Mouse (Mus musculus) forebrain, embryonic 12.5 days (tissue): ENCODE measurements at regions not wholly inside any gene's neighbourhood (a gene's known extent, or its start where the extent isn't known, plus 50 kb on each side); places are given as distances from the start of the nearest gene placed in this dataset.

Source experiments
- ATAC-seq: fragments of 200-750 bp; cut with Nextera tagmentation; 2 replicates; pipeline ENCODE4 v1.8.0; 2017; ENCODE audit warnings: moderate TSS enrichment; ENCODE audit not compliant: low FRiP score
- H3K27ac ChIP-seq: fragments of 300-500 bp; sonication (generic); 2 replicates; pipeline ENCODE4 v1.5.1; 2016; ENCODE audit warnings: mild to moderate bottlenecking
- H3K27me3 ChIP-seq: fragments of 300-500 bp; sonication (generic); 2 replicates; pipeline ENCODE4 v1.6.1; 2016; ENCODE audit warnings: mild to moderate bottlenecking
- H3K36me3 ChIP-seq: fragments of 300-500 bp; sonication (generic); replicated peaks from 2 replicates; pipeline ENCODE4 v1.6.1; 2016; ENCODE audit warnings: mild to moderate bottlenecking
- H3K4me1 ChIP-seq: fragments of 300-500 bp; sonication (generic); 2 replicates; pipeline ENCODE4 v1.6.1; 2016
- H3K4me2 ChIP-seq: fragments of 300-500 bp; sonication (generic); 2 replicates; pipeline ENCODE4 v1.6.1; 2016; ENCODE audit warnings: mild to moderate bottlenecking, moderate library complexity
- H3K4me3 ChIP-seq: fragments of 300-500 bp; sonication (generic); replicated peaks from 2 replicates; pipeline ENCODE4 v1.5.1; 2016; ENCODE audit warnings: mild to moderate bottlenecking
- H3K9ac ChIP-seq: fragments of 300-500 bp; sonication (generic); 2 replicates; pipeline ENCODE4 v1.6.1; 2016; ENCODE audit warnings: mild to moderate bottlenecking
- H3K9me3 ChIP-seq: fragments of 300-500 bp; sonication (generic); 2 replicates; pipeline ENCODE4 v1.6.1; 2016
- WGBS: fragments of 180-500 bp; shearing (Covaris S2); methylation state at CpG from one replicate; pipeline ENCODE4 v1.1.7; 2016; 5-methylcytosine and 5-hydroxymethylcytosine counted together

DNA sequence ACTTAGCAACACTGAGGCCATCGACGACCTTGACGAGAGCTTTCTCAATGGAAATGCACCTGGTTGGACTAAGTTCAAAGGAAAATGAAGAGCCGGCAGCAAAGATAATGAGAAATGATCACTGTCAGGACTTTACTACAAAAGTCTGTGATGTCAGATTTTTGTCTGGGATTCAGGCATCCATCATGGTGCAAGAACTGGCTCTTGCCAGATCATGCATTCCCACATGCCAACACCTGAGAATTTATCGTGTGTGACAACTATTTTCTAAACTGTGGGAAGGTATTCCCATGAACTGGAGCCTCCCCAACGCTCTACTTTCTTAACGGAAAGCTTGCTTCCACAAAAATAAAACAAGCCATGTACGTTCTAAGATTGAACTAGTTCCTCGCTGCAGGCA is 58.1 kb downstream of the Irx6 start:
- H3K9me3 ChIP-seq, result no peaks in the 10 kb centered on the region
- ATAC-seq, result no peak
- H3K36me3 ChIP-seq, result no peaks in the 10 kb centered on the region
- no peak overlapping the region for H3K9ac ChIP-seq
- peaks cover 36% of the 10 kb centered on the region for H3K27me3 ChIP-seq
- H3K4me3 ChIP-seq, result no peak overlapping the region
- H3K27ac ChIP-seq, result no peak overlapping the region
- H3K4me1 ChIP-seq, result 0 out of 2 replicates have a peak, but pooled peaks cover 5% of the 10 kb centered on the region
- H3K4me2 ChIP-seq, result no peak overlapping the region
- 89% methylated on average over 9 of the region's 9 CpGs for WGBS

- Histone ChIP-seq H3K36me3 (no peaks in the 10 kb centered on the region), H3K27ac (no peak overlapping the region), H3K4me2 (no peak overlapping the region), H3K27me3 (peaks cover 48% of the 10 kb centered on the region), H3K9me3 (no peaks in the 10 kb centered on the region), H3K4me1 (peaks cover 28% of the 10 kb centered on the region), H3K9ac (no peak overlapping the region), H3K4me3 (no peak overlapping the region)
- ATAC-seq, result no peak
- 34% methylated on average over 9 of the region's 9 CpGs for WGBS
These were observed 61.6 kb downstream of the Irx6 start for GRCm38 (mm10) chr8:92735646-92736045.

DNA sequence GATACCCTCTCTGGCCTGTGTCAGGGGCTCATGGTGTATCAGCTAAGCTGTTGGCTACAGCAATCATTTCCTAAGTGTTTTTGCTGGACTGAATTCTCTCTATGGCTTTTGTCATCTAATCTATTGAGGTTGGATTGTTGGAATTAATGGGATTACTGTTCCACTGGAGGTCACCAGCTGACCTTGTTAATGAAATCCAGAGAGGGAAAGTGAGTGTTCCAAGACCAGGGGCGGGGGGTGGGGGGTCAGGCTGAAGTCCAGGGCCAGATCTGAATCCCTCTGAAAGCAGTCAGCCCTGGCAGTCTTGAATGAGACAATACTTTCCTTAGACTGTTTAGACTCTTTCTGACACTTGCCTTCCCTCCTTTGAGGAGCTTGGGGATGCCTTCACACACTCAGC is 64.0 kb downstream of the Irx6 start:
- H3K4me2 ChIP-seq, result no peak overlapping the region
- no peaks in the 10 kb centered on the region for H3K36me3 ChIP-seq
- peaks cover 60% of the 10 kb centered on the region for H3K27me3 ChIP-seq
- no peak overlapping the region for H3K4me3 ChIP-seq
- peaks cover 42% of the 10 kb centered on the region for H3K4me1 ChIP-seq
- H3K9ac ChIP-seq, result no peak overlapping the region
- WGBS, result 5% methylated on average over 1 of the region's 1 CpGs
- H3K27ac ChIP-seq, result no peak overlapping the region
- no peaks in the 10 kb centered on the region for H3K9me3 ChIP-seq
- no peak for ATAC-seq

- 65% methylated on average over 9 of the region's 9 CpGs for WGBS
- no peak for ATAC-seq
- Histone ChIP-seq H3K4me2 (no peak overlapping the region), H3K4me1 (peaks cover 49% of the 10 kb centered on the region), H3K27ac (no peak overlapping the region), H3K9ac (no peak overlapping the region), H3K36me3 (no peaks in the 10 kb centered on the region), H3K9me3 (no peaks in the 10 kb centered on the region), H3K4me3 (no peak overlapping the region), H3K27me3 (peaks cover 47% of the 10 kb centered on the region)
These were observed 66.3 kb downstream of the Irx6 start for GRCm38 (mm10) chr8:92740286-92740808.

DNA sequence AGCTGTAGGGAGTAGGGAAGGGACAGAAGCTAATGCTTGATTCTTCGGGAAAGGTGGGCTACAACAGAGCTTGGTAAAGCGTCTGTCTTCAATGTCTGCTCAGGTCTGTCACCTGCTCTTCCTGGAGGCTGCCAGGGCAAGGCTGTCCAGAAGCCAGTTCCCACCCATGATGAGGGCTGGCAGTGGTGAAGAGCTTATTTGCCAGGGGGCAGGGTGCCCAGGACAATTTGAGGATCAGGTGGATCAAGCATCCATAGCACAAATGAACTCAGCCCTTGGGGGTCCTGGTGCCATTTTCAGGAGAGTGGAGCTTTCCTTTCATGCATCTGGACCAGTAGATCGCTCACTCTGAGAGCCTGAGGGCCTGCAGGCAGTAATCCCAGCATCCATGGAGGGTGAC is 67.7 kb downstream of the Irx6 start:
- Histone ChIP-seq H3K9ac (no peak overlapping the region), H3K27ac (no peak overlapping the region), H3K27me3 (peaks cover 44% of the 10 kb centered on the region), H3K4me1 (peaks cover 44% of the 10 kb centered on the region), H3K9me3 (no peaks in the 10 kb centered on the region), H3K4me3 (no peak overlapping the region), H3K4me2 (no peak overlapping the region), H3K36me3 (no peaks in the 10 kb centered on the region)
- 92% methylated on average over 3 of the region's 3 CpGs for WGBS
- no peak for ATAC-seq

DNA sequence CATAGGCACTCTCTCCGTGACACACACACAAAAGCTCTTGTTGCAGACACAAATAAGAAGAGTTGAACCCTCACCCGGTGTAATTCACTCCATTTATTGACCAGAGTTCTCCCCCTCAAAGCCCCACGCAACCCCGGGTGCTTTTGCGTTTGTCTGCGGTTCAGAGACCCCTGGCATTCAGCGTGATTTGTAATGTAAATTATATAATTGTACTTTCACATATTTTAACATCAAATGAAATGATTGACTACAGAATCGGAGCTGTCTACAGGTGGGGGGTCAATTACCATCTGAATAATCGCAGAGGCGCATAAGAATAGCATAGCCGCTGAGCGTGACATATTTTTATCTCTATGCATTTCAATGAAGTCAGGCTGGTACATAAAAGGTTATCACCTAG is 69.0 kb downstream of the Irx6 start:
- Histone ChIP-seq H3K9ac (no peak overlapping the region), H3K27me3 (peaks cover 43% of the 10 kb centered on the region), H3K4me3 (no peak overlapping the region), H3K4me2 (peak overlapping the region; percentile 17; the same call in 1 of the 2 replicates), H3K27ac (no peak overlapping the region), H3K9me3 (no peaks in the 10 kb centered on the region), H3K4me1 (peaks cover 49% of the 10 kb centered on the region), H3K36me3 (no peaks in the 10 kb centered on the region)
- 20% methylated on average over 12 of the region's 12 CpGs for WGBS
- no peak for ATAC-seq

- Histone ChIP-seq H3K4me1 (peaks cover 29% of the 10 kb centered on the region), H3K27me3 (peaks cover 17% of the 10 kb centered on the region), H3K9ac (no peak overlapping the region), H3K4me2 (no peak overlapping the region), H3K9me3 (no peaks in the 10 kb centered on the region), H3K36me3 (no peaks in the 10 kb centered on the region), H3K27ac (no peak overlapping the region), H3K4me3 (no peak overlapping the region)
- no peak for ATAC-seq
- WGBS, result 65% methylated on average over 7 of the region's 7 CpGs
These were observed 73.0 kb downstream of the Irx6 start for GRCm38 (mm10) chr8:92747086-92747485.

GRCm38 (mm10) chr8:92747951-92748350 is 73.9 kb downstream of the Irx6 start:
- Histone ChIP-seq H3K36me3 (no peaks in the 10 kb centered on the region), H3K27ac (no peak overlapping the region), H3K27me3 (peaks cover 14% of the 10 kb centered on the region; the same call in 1 of the 2 replicates), H3K4me1 (peaks cover 21% of the 10 kb centered on the region), H3K4me2 (no peak overlapping the region), H3K9ac (no peak overlapping the region), H3K9me3 (no peaks in the 10 kb centered on the region), H3K4me3 (no peak overlapping the region)
- ATAC-seq, result no peak
- WGBS, result 45% methylated on average over 6 of the region's 6 CpGs

- H3K27me3 ChIP-seq, result peaks cover 17% of the 10 kb centered on the region; the same call in 1 of the 2 replicates
- H3K4me2 ChIP-seq, result no peak overlapping the region
- H3K4me1 ChIP-seq, result peaks cover 10% of the 10 kb centered on the region
- no peak for ATAC-seq
- H3K9me3 ChIP-seq, result no peaks in the 10 kb centered on the region
- WGBS, result 86% methylated on average over 3 of the region's 3 CpGs
- H3K36me3 ChIP-seq, result no peaks in the 10 kb centered on the region
- no peak overlapping the region for H3K27ac ChIP-seq
- H3K4me3 ChIP-seq, result no peak overlapping the region
- H3K9ac ChIP-seq, result no peak overlapping the region
These were observed 67.2 kb upstream of the Mmp2 start for GRCm38 (mm10) chr8:92759848-92760247.

GRCm38 (mm10) chr8:92760933-92761332 is 66.2 kb upstream of the Mmp2 start:
- no peak overlapping the region for H3K27ac ChIP-seq
- H3K27me3 ChIP-seq, result peaks cover 17% of the 10 kb centered on the region; the same call in 1 of the 2 replicates
- no peak overlapping the region for H3K4me3 ChIP-seq
- no peaks in the 10 kb centered on the region for H3K36me3 ChIP-seq
- peaks cover 10% of the 10 kb centered on the region for H3K4me1 ChIP-seq
- H3K9ac ChIP-seq, result no peak overlapping the region
- 91% methylated on average over 6 of the region's 6 CpGs for WGBS
- ATAC-seq, result no peak
- no peaks in the 10 kb centered on the region for H3K9me3 ChIP-seq
- H3K4me2 ChIP-seq, result no peak overlapping the region

DNA sequence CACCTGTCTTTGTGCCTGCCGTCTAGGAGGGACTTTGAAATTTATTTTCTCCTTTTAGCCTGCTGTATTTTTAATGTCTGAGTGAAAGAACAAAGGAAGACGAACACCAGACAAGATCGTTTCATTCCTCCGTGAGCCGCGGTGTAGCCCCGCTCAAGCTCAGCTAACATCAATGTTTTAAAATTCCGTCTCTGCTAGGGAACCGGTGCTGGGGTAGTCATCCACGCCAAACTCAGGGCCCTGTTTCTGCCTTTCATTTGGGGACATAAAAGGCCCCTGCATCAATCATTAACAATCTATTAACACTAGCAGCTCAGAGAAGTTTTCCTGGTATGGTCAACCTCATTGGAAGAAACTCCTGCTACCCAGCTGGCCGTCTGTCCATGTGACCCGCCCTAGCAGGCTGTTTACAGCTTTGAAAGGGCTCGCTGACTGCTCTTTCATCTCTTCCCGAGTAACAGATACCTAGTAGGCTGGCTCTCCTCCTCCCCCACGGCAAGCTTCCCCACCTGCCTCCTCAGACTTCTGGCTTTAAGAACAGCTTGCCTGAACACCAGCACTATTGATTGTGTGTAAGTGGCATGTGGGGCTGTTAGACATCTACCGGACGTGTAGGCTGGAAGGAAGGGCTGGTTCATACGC is 65.0 kb upstream of the Mmp2 start:
- H3K4me2 ChIP-seq, result peak overlapping the region; percentile 34
- no peaks in the 10 kb centered on the region for H3K9me3 ChIP-seq
- WGBS, result 15% methylated on average over 18 of the region's 18 CpGs
- ATAC-seq, result no peak
- H3K4me3 ChIP-seq, result no peak overlapping the region
- no peak overlapping the region for H3K9ac ChIP-seq
- peaks cover 10% of the 10 kb centered on the region for H3K4me1 ChIP-seq
- no peaks in the 10 kb centered on the region for H3K36me3 ChIP-seq
- H3K27ac ChIP-seq, result no peak overlapping the region
- H3K27me3 ChIP-seq, result peaks cover 17% of the 10 kb centered on the region; the same call in 1 of the 2 replicates

- no peak overlapping the region for H3K27ac ChIP-seq
- H3K4me1 ChIP-seq, result peaks cover 4% of the 10 kb centered on the region; the same call in 1 of the 2 replicates
- H3K4me3 ChIP-seq, result no peak overlapping the region
- no peaks in the 10 kb centered on the region for H3K9me3 ChIP-seq
- no peak for ATAC-seq
- H3K4me2 ChIP-seq, result no peak overlapping the region
- peaks cover 35% of the 10 kb centered on the region; the same call in 1 of the 2 replicates for H3K27me3 ChIP-seq
- no peaks in the 10 kb centered on the region for H3K36me3 ChIP-seq
- no peak overlapping the region for H3K9ac ChIP-seq
- 62% methylated on average over 14 of the region's 14 CpGs for WGBS
These were observed 55.0 kb upstream of the Mmp2 start for GRCm38 (mm10) chr8:92771856-92772650.
